Mouse (Mus musculus) midbrain, embryonic 14.5 days (tissue): ENCODE measurements around the gene Tnfrsf13b. TPM values are rescaled to one million over a fixed set of nuclear protein-coding genes. Genes with fewer than 3 reads are reported as not detected.
"Not testable (repeated sequence)": the region's sequence is repeated elsewhere in the genome, so short reads cannot be mapped to it uniquely, and the experiment has no call there.

Experiments
- ATAC-seq: fragments of 200-750 bp; cut with Nextera tagmentation; 2 replicates; pipeline ENCODE4 v1.8.0; 2017; ENCODE audit warnings: moderate number of reproducible peaks, moderate library complexity; ENCODE audit not compliant: low FRiP score, low TSS enrichment
- DNase-seq: peaks from one replicate; pipeline ENCODE4 v3.0.0-alpha.2; 2015
- H3K27ac ChIP-seq: fragments of 300-500 bp; sonication (generic); replicated peaks from 2 replicates; pipeline ENCODE4 v1.5.1; 2014; ENCODE audit warnings: mild to moderate bottlenecking, low read depth, low read length, moderate library complexity
- H3K27me3 ChIP-seq: fragments of 300-500 bp; sonication (generic); 2 replicates; pipeline ENCODE4 v1.6.1; 2014; ENCODE audit warnings: low read length, control low read depth, mixed read lengths; ENCODE audit not compliant: control insufficient read depth, insufficient read depth
- H3K36me3 ChIP-seq: fragments of 300-500 bp; sonication (generic); 2 replicates; pipeline ENCODE4 v1.6.1; 2014; ENCODE audit warnings: low read length, control low read depth; ENCODE audit not compliant: control insufficient read depth, insufficient read depth
- H3K4me1 ChIP-seq: fragments of 300-500 bp; sonication (generic); 2 replicates; pipeline ENCODE4 v1.6.1; 2014; ENCODE audit warnings: mild to moderate bottlenecking, antibody characterized with exemption, low read length, control low read depth; ENCODE audit not compliant: control insufficient read depth, insufficient read depth
- H3K4me2 ChIP-seq: fragments of 300-500 bp; sonication (generic); 2 replicates; pipeline ENCODE4 v1.6.1; 2014; ENCODE audit warnings: mild to moderate bottlenecking, low read length, moderate library complexity
- H3K4me3 ChIP-seq: fragments of 300-500 bp; sonication (generic); replicated peaks from 2 replicates; pipeline ENCODE4 v1.5.1; 2014; ENCODE audit warnings: low read depth, low read length
- H3K9ac ChIP-seq: fragments of 300-500 bp; sonication (generic); replicated peaks from 2 replicates; pipeline ENCODE4 v1.6.1; 2014; ENCODE audit warnings: mild to moderate bottlenecking, low read length, moderate library complexity
- H3K9me3 ChIP-seq: fragments of 300-500 bp; sonication (generic); 2 replicates; pipeline ENCODE4 v1.6.1; 2016; ENCODE audit warnings: low read length, control low read depth, mixed read lengths; ENCODE audit not compliant: control insufficient read depth
- WGBS: fragments of 180-500 bp; shearing (Covaris S2); extraction: QIAGEN DNeasy Blood & Tissue Kit; methylation state at CpG from one replicate; pipeline ENCODE4 v1.1.7; 2014; 5-methylcytosine and 5-hydroxymethylcytosine counted together
- polyA plus RNA-seq: library from polyadenylated mRNA; unstranded; fragments of >200 nt; fragmentation: Nextera tagmentation; extraction: Ambion mirVana; gene quantifications from 2 replicates; pipeline ENCODE4 v1.2.1, GENCODE M21; 2014

Gene Tnfrsf13b
- polyA plus RNA-seq, 1 experiment from 2014 or later = 2.0 TPM

- ATAC-seq, H3K9me3 ChIP-seq, H3K4me1 ChIP-seq, H3K4me2 ChIP-seq, H3K27ac ChIP-seq, H3K27me3 ChIP-seq, H3K9ac ChIP-seq, H3K36me3 ChIP-seq, H3K4me3 ChIP-seq, DNase-seq: not testable (repeated sequence)
- 91% methylated on average over 7 of the region's 10 CpGs for WGBS
These were observed 65.6 kb downstream of the Tnfrsf13b start for GRCm38 (mm10) chr11:61192123-61192522.

GRCm38 (mm10) chr11:61192779-61193178 lies 66.2 kb downstream of the Tnfrsf13b start:
- ATAC-seq = no peak
- H3K4me1 ChIP-seq = no peaks in the 10 kb centered on the region
- WGBS = 95% methylated on average over 2 of the region's 2 CpGs

GRCm38 (mm10) chr11:61193392-61193791 lies 66.8 kb downstream of the Tnfrsf13b start:
- 13% methylated on average over 9 of the region's 9 CpGs for WGBS
- DNase-seq (peak; percentile 91), ATAC-seq (no peak)

More at GRCm38 (mm10) chr11:61192779-61193178, 66.2 kb downstream of the Tnfrsf13b start:
- no peaks in the 10 kb centered on the region for H3K9me3 ChIP-seq
- no peak overlapping the region for H3K4me2 ChIP-seq
- H3K27me3 ChIP-seq = no peaks in the 10 kb centered on the region
- no peak overlapping the region for H3K27ac ChIP-seq
- DNase-seq = no peak
- H3K4me3 ChIP-seq = no peak overlapping the region
- H3K36me3 ChIP-seq = no peaks in the 10 kb centered on the region
- no peak overlapping the region for H3K9ac ChIP-seq

GRCm38 (mm10) chr11:61196616-61197353 lies 70.2 kb downstream of the Tnfrsf13b start:
- no peak overlapping the region for H3K4me3 ChIP-seq
- H3K4me1 ChIP-seq = no peaks in the 10 kb centered on the region
- H3K36me3 ChIP-seq = no peaks in the 10 kb centered on the region
- DNase-seq (no peak), ATAC-seq (no peak)
- no peak overlapping the region for H3K9ac ChIP-seq
- no peaks in the 10 kb centered on the region for H3K27me3 ChIP-seq
- no peak overlapping the region for H3K27ac ChIP-seq
- H3K4me2 ChIP-seq = no peak overlapping the region
- H3K9me3 ChIP-seq = no peaks in the 10 kb centered on the region
- 86% methylated on average over 14 of the region's 14 CpGs for WGBS

More at GRCm38 (mm10) chr11:61193392-61193791, 66.8 kb downstream of the Tnfrsf13b start:
- H3K4me1 ChIP-seq = no peaks in the 10 kb centered on the region
- no peak overlapping the region for H3K27ac ChIP-seq
- no peaks in the 10 kb centered on the region for H3K27me3 ChIP-seq
- H3K9me3 ChIP-seq = no peaks in the 10 kb centered on the region
- no peak overlapping the region for H3K9ac ChIP-seq
- H3K4me2 ChIP-seq = no peak overlapping the region
- no peaks in the 10 kb centered on the region for H3K36me3 ChIP-seq
- H3K4me3 ChIP-seq = no peak overlapping the region

GRCm38 (mm10) chr11:61197935-61198334 lies 71.4 kb downstream of the Tnfrsf13b start:
- H3K27me3 ChIP-seq = no peaks in the 10 kb centered on the region
- no peaks in the 10 kb centered on the region for H3K4me1 ChIP-seq
- no peak overlapping the region for H3K9ac ChIP-seq
- no peak for DNase-seq
- H3K9me3 ChIP-seq = no peaks in the 10 kb centered on the region
- H3K4me2 ChIP-seq = no peak overlapping the region
- no peak overlapping the region for H3K4me3 ChIP-seq
- H3K36me3 ChIP-seq = no peaks in the 10 kb centered on the region
- H3K27ac ChIP-seq = no peak overlapping the region
- no peak for ATAC-seq

Other genes starting within 250 kb of the Tnfrsf13b start
- 52.4 and 53.7 TPM in 2 replicates for gene Tmem11, start 247.5 kb upstream of the Tnfrsf13b start, polyA plus RNA-seq
- 33.0 and 42.2 TPM in 2 replicates for gene Natd1, start 212.0 kb upstream of the Tnfrsf13b start, polyA plus RNA-seq
- 18.5 and 23.2 TPM in 2 replicates for gene Map2k3, start 194.7 kb upstream of the Tnfrsf13b start, polyA plus RNA-seq
- 2.8 and 2.9 TPM in 2 replicates for gene Kcnj12, start 104.2 kb upstream of the Tnfrsf13b start, polyA plus RNA-seq
- gene Usp22, start 48.3 kb downstream of the Tnfrsf13b start, polyA plus RNA-seq = 462 and 529 TPM in 2 replicates
- 0.12 TPM in 1 of 2 replicates, not detected in the other for gene Aldh3a1, start 80.8 kb downstream of the Tnfrsf13b start, polyA plus RNA-seq
- gene Aldh3a2, start 140.7 kb downstream of the Tnfrsf13b start, polyA plus RNA-seq = 21.8 and 30.2 TPM in 2 replicates
- not detected in 2 replicates for gene Slc47a2, start 216.1 kb downstream of the Tnfrsf13b start, polyA plus RNA-seq